Mouse (Mus musculus) urinary bladder, adult 2 months (tissue): ENCODE results near the gene Gmppa. TPM values are rescaled to one million over a fixed set of nuclear protein-coding genes. Genes with fewer than 3 reads are reported as not detected.

ENCODE experiments used
- DNase-seq: peaks from one replicate; pipeline ENCODE4 v3.0.0; 2022; ENCODE audit warnings: low spot score
- polyA plus RNA-seq: library from polyadenylated mRNA; depleted of rRNA; stranded (reverse); fragments of >200 nt; gene quantifications from 2 replicates; pipeline ENCODE4 v1.2.3, GENCODE M21; 2012

The Gmppa gene
- polyA plus RNA-seq, 1 experiment, result 188 TPM

- no peak for DNase-seq
These were observed 20.2 kb downstream of the Gmppa start for GRCm38 (mm10) chr1:75455948-75456347.

- DNase-seq, result no peak
These were observed 21.2 kb downstream of the Gmppa start for GRCm38 (mm10) chr1:75456746-75457564.

- DNase-seq, result no peak
These were observed 21.9 kb downstream of the Gmppa start for GRCm38 (mm10) chr1:75457710-75458024.

- no peak for DNase-seq
These were observed 22.5 kb downstream of the Gmppa start for GRCm38 (mm10) chr1:75458025-75458788.

GRCm38 (mm10) chr1:75458789-75459684, 23.3 kb downstream of the Gmppa start:
- no peak for DNase-seq

GRCm38 (mm10) chr1:75460297-75460696, 24.6 kb downstream of the Gmppa start:
- DNase-seq, result no peak

GRCm38 (mm10) chr1:75462636-75463035, 26.9 kb downstream of the Gmppa start:
- DNase-seq, result no peak

- DNase-seq, result no peak
These were observed 28.0 kb downstream of the Gmppa start for GRCm38 (mm10) chr1:75463652-75464204.

- peak; percentile 60 for DNase-seq
These were observed 31.6 kb downstream of the Gmppa start for GRCm38 (mm10) chr1:75467215-75467927.

GRCm38 (mm10) chr1:75469287-75469825, 33.6 kb downstream of the Gmppa start:
- DNase-seq, result no peak

GRCm38 (mm10) chr1:75476441-75476840, 40.7 kb downstream of the Gmppa start:
- no peak for DNase-seq

GRCm38 (mm10) chr1:75477264-75477965, 41.7 kb downstream of the Gmppa start:
- DNase-seq, result peak; percentile 74

- DNase-seq, result no peak
These were observed 42.2 kb downstream of the Gmppa start for GRCm38 (mm10) chr1:75477966-75478290.

- no peak for DNase-seq
These were observed 42.8 kb downstream of the Gmppa start for GRCm38 (mm10) chr1:75478497-75478896.

GRCm38 (mm10) chr1:75478916-75479634, 43.3 kb downstream of the Gmppa start, which contains the start of the genes Chpf and Tmem198:
TSS of gene Chpf (minus strand) at chr1:75479307.
TSS of gene Tmem198 (plus strand) at chr1:75479532.
- DNase-seq, result peak; percentile 88

- DNase-seq, result no peak
These were observed 43.9 kb downstream of the Gmppa start for GRCm38 (mm10) chr1:75479635-75479989.

- no peak for DNase-seq
These were observed 44.3 kb downstream of the Gmppa start for GRCm38 (mm10) chr1:75480036-75480435.

- DNase-seq, result no peak
These were observed 45.0 kb downstream of the Gmppa start for GRCm38 (mm10) chr1:75480735-75481134.

GRCm38 (mm10) chr1:75486561-75486960, 50.8 kb downstream of the Gmppa start:
- no peak for DNase-seq

GRCm38 (mm10) chr1:75487040-75487404, 51.3 kb downstream of the Gmppa start:
- no peak for DNase-seq
